ENCODE assay signal across 26 mouse cellular contexts in genomic region chr13:17335885-17336540, GRCm38 (mm10).
DNase-seq lines count a peak whose midpoint lies in the region; ATAC-seq lines count a peak whose summit lies in the region.
"Had no signal": no experiment of that assay in that cellular context is flagged by ENCODE, and none has a peak within 500 bp of the region (broad histone marks: within the 10 kb centered on the region; RNA-seq: fewer than 3 reads in every experiment).

No protein-coding gene starts in this region.

- no peaks in the 10 kb centered on the region for H3K36me3 ChIP-seq in lung, embryonic 16.5 days (ENCODE audit: control insufficient read depth, insufficient read depth, low read length)
- H3K36me3 ChIP-seq: forebrain, embryonic 15.5 days; heart, embryonic 13.5 days; liver, embryonic 15.5 days had no signal

- 0 out of 2 replicates have a peak, but pooled peaks have one; percentile 17 for ATAC-seq in lung, embryonic 16.5 days (ENCODE audit: low read depth)
- ATAC-seq in megakaryocyte progenitor cell, adult 5-6 weeks (replicated peaks; ENCODE audit: poor library complexity), result peak; percentile 80
- no peak for ATAC-seq in activated CD4-positive, CD25-positive, alpha-beta regulatory T cell, adult 4 months
- ATAC-seq: CD4-positive, CD25-positive, alpha-beta regulatory T cell, adult 4 months; forebrain, embryonic 15.5 days; inflammation-experienced regulatory T-cells, adult 6 months; midbrain, embryonic 16.5 days; Patski had no signal

- H3K4me3 ChIP-seq in lung, embryonic 16.5 days (ENCODE audit: low read length), result no peak overlapping the region
- H3K4me3 ChIP-seq in brown adipose tissue, adult 24 weeks (ENCODE audit: insufficient read depth, low read depth, low read length), result no peak overlapping the region
- H3K4me3 ChIP-seq: forebrain, embryonic 15.5 days; heart, adult 2 months; heart, embryonic 13.5 days; left cerebral cortex, adult 2 months; liver, embryonic 15.5 days had no signal

- H3K27me3 ChIP-seq in lung, embryonic 16.5 days (ENCODE audit: control insufficient read depth, insufficient read depth, low read depth, low read length), result no peaks in the 10 kb centered on the region
- H3K27me3 ChIP-seq: forebrain, embryonic 15.5 days; heart, embryonic 13.5 days; liver, embryonic 15.5 days; Patski had no signal

- 63% methylated on average over 4 of the region's 4 CpGs for WGBS in lung, embryonic 16.5 days

- no peak overlapping the region for H3K4me2 ChIP-seq in lung, embryonic 16.5 days (ENCODE audit: low read depth, low read length)
- H3K4me2 ChIP-seq: forebrain, embryonic 15.5 days; heart, embryonic 13.5 days; hindbrain, embryonic 14.5 days; liver, embryonic 15.5 days had no signal

- no peaks in the 10 kb centered on the region for H3K4me1 ChIP-seq in lung, embryonic 16.5 days (replicated peaks; ENCODE audit: control insufficient read depth, insufficient read depth, low read length)
- no peaks in the 10 kb centered on the region for H3K4me1 ChIP-seq in brown adipose tissue, adult 24 weeks (ENCODE audit: control insufficient read depth, insufficient read depth, insufficient read length, low read length)
- H3K4me1 ChIP-seq: forebrain, embryonic 15.5 days; heart, embryonic 13.5 days; liver, embryonic 15.5 days had no signal

- DNase-seq in lung, adult 18-20 months, result no peak
- DNase-seq in Muller cell, postnatal 12 days (ENCODE audit: inconsistent ontology term), result peak; percentile 6
- no peak for DNase-seq in embryo, embryonic 10 days (ENCODE audit: low spot score)
- DNase-seq: adrenal gland, postnatal 14 days; cerebellum, adult 11 months; cerebellum, adult 9-11 months; gastrocnemius, postnatal 10 days; heart, adult 2 months; heart, postnatal 14 days; kidney, adult 18-20 months; right cerebral cortex, adult 18-20 months; thymus, adult 2 months had no signal

- no peak overlapping the region for H3K9ac ChIP-seq in lung, embryonic 16.5 days (ENCODE audit: low read length)
- H3K9ac ChIP-seq: forebrain, embryonic 15.5 days; heart, embryonic 13.5 days; hindbrain, embryonic 14.5 days; liver, embryonic 15.5 days had no signal

- no peak overlapping the region for H3K27ac ChIP-seq in lung, embryonic 16.5 days (ENCODE audit: low read length)
- H3K27ac ChIP-seq in brown adipose tissue, adult 24 weeks (replicated peaks; ENCODE audit: low read depth, low read length), result peak overlapping the region; percentile 68
- H3K27ac ChIP-seq: forebrain, embryonic 15.5 days; heart, adult 2 months; heart, embryonic 13.5 days; hindbrain, embryonic 14.5 days; kidney, postnatal 0 days; left cerebral cortex, adult 2 months; liver, embryonic 15.5 days had no signal

- H3K9me3 ChIP-seq in lung, embryonic 16.5 days (ENCODE audit: control insufficient read depth, low read length), result no peaks in the 10 kb centered on the region
- H3K9me3 ChIP-seq: forebrain, embryonic 15.5 days; heart, embryonic 13.5 days; liver, embryonic 15.5 days had no signal
